Mouse (Mus musculus) intestine, embryonic 14.5 days (tissue): Measurements from ENCODE around the gene Cox17. TPM values are rescaled to one million over a fixed set of nuclear protein-coding genes. Genes with fewer than 3 reads are reported as not detected.

Experiments
- ATAC-seq: fragments of 200-750 bp; cut with Nextera tagmentation; replicated peaks from 2 replicates; pipeline ENCODE4 v1.8.0; 2017; ENCODE audit warnings: low read depth, moderate number of reproducible peaks, moderate TSS enrichment, moderate library complexity; ENCODE audit not compliant: low FRiP score, low TSS enrichment
- DNase-seq: peaks from one replicate; pipeline ENCODE4 v3.0.0-alpha.2; 2018; ENCODE audit warnings: low spot score
- H3K27ac ChIP-seq: fragments of 300-500 bp; sonication (generic); 2 replicates; pipeline ENCODE4 v1.5.1; 2014; ENCODE audit warnings: low read depth, mild to moderate bottlenecking, control low read depth
- H3K27me3 ChIP-seq: fragments of 300-500 bp; sonication (generic); replicated peaks from 2 replicates; pipeline ENCODE4 v1.6.1; 2014; ENCODE audit warnings: low read length, control low read depth; ENCODE audit not compliant: control insufficient read depth, insufficient read depth
- H3K36me3 ChIP-seq: fragments of 300-500 bp; sonication (generic); 2 replicates; pipeline ENCODE4 v1.6.1; 2014; ENCODE audit warnings: low read length, control low read depth; ENCODE audit not compliant: control insufficient read depth, insufficient read depth
- H3K4me1 ChIP-seq: fragments of 300-500 bp; sonication (generic); replicated peaks from 2 replicates; pipeline ENCODE4 v1.6.1; 2014; ENCODE audit warnings: low read length, control low read depth, mixed read lengths; ENCODE audit not compliant: control insufficient read depth, insufficient read depth
- H3K4me2 ChIP-seq: fragments of 300-500 bp; sonication (generic); 2 replicates; pipeline ENCODE4 v1.6.1; 2014; ENCODE audit warnings: low read length
- H3K4me3 ChIP-seq: fragments of 300-500 bp; sonication (generic); 2 replicates; pipeline ENCODE4 v1.5.1; 2014; ENCODE audit warnings: low read depth, low read length, control low read depth, mixed read lengths
- H3K9ac ChIP-seq: fragments of 300-500 bp; sonication (generic); 2 replicates; pipeline ENCODE4 v1.6.1; 2014; ENCODE audit warnings: mild to moderate bottlenecking, low read length
- H3K9me3 ChIP-seq: fragments of 300-500 bp; sonication (generic); 2 replicates; pipeline ENCODE4 v1.6.1; 2016; ENCODE audit warnings: low read length, control low read depth; ENCODE audit not compliant: control insufficient read depth
- WGBS: fragments of 180-500 bp; shearing (Covaris S2); extraction: QIAGEN DNeasy Blood & Tissue Kit; methylation state at CpG from one replicate; pipeline ENCODE4 v1.1.7; 2014; 5-methylcytosine and 5-hydroxymethylcytosine counted together
- polyA plus RNA-seq: library from polyadenylated mRNA; unstranded; fragments of >200 nt; fragmentation: Nextera tagmentation; extraction: Ambion mirVana; gene quantifications from 2 replicates; pipeline ENCODE4 v1.2.1, GENCODE M21; 2014

The Cox17 gene
- polyA plus RNA-seq, 1 experiment from 2014 or later, result 187 TPM

DNA sequence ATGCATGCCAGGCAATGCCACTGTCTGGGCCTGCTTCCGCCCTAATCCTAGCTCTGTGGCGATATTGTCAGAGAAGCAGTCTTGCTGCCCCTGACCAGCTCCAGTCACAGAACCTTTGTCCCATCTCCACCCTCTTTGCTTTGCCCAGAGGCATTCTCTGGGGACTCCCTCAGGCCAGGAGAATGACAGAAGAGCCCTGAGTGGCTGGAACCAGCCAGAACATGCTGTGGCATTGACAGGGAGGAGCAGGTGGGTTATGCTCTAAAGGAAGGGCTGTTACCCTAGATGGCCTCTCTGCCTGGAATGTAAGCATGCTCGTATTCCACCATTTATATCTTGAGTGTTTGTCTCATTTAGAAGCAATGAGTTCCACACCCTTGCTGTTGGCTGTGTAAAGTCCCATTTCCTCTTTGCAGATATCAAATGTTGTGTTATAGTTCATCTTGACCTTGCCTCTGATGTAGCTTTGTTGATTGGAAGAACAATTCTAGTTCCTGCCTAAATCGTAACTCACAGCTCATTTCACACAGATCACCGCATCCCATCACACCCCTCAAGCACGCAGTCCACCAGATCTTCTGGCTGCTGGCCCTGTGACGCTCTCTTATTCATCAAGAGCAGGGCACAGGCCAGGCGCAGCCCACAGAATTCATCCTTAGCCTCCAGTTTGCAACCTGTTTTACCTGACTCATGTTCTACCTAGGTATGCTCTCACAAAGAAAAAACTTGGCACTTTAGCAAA, 24.0 kb downstream of the Cox17 start:
- H3K27ac ChIP-seq, result no peak overlapping the region
- WGBS, result 82% methylated on average over 8 of the region's 8 CpGs
- no peak overlapping the region for H3K9ac ChIP-seq
- no peaks in the 10 kb centered on the region for H3K4me1 ChIP-seq
- DNase-seq (no peak), ATAC-seq (no peak)
- H3K9me3 ChIP-seq, result no peaks in the 10 kb centered on the region
- H3K4me2 ChIP-seq, result no peak overlapping the region
- H3K27me3 ChIP-seq, result no peaks in the 10 kb centered on the region
- H3K36me3 ChIP-seq, result no peaks in the 10 kb centered on the region
- no peak overlapping the region for H3K4me3 ChIP-seq

DNA sequence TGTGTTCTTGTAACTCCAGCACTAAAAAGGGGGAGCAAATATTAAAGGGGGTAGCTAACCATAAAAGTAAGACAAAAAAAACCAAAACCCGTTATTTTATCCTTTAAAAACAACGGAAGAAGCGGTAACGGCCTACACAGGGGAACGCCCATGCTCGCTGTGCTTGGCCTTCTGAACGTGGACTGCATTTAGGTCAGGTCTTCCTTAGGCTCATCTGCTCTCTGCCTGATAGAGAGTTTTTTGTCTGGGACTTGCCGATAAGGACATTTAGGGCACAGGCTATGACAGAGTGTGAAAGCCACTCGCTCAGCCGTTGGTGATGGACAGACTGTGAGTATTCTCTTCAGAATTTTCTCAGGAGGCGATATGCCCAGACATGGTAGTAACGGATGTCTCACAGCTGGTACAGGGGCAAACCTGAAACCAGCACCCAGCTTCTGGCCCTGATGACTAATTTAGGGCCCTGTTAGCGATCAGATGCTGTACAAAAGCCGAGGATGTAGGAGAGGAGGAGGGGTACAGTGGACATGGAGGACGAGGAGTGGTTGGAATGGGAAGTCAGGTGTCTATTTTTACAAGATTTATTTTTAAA, 25.0 kb downstream of the Cox17 start:
- H3K4me3 ChIP-seq, result no peak overlapping the region
- H3K27ac ChIP-seq, result no peak overlapping the region
- H3K27me3 ChIP-seq, result no peaks in the 10 kb centered on the region
- DNase-seq (no peak), ATAC-seq (no peak)
- 86% methylated on average over 15 of the region's 15 CpGs for WGBS
- H3K36me3 ChIP-seq, result no peaks in the 10 kb centered on the region
- no peak overlapping the region for H3K9ac ChIP-seq
- no peaks in the 10 kb centered on the region for H3K9me3 ChIP-seq
- peaks cover 7% of the 10 kb centered on the region for H3K4me1 ChIP-seq
- H3K4me2 ChIP-seq, result no peak overlapping the region

DNA sequence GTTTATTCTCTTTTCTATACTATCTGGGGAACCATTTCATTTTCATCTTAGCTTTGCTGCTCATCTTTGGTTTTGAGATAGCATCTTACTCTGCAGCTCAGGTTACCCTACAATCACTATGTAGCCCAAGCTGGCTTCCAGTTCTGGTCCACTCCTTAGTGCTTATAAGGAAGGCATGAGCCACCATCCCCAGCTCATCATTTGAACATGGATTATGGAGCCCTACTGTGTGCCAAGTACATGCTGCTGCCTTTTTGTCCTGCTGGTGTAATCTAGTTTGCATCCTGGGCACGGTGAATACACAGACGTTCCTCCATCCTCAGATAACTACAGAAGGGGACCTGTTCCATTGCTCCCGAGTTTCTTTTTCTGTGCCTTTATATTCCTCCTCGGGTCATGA, 26.1 kb downstream of the Cox17 start:
- H3K27me3 ChIP-seq, result no peaks in the 10 kb centered on the region
- H3K27ac ChIP-seq, result no peak overlapping the region
- peaks cover 7% of the 10 kb centered on the region for H3K4me1 ChIP-seq
- DNase-seq (no peak), ATAC-seq (no peak)
- no peaks in the 10 kb centered on the region for H3K36me3 ChIP-seq
- 88% methylated on average over 4 of the region's 4 CpGs for WGBS
- H3K9me3 ChIP-seq, result no peaks in the 10 kb centered on the region
- no peak overlapping the region for H3K9ac ChIP-seq
- no peak overlapping the region for H3K4me2 ChIP-seq
- no peak overlapping the region for H3K4me3 ChIP-seq

DNA sequence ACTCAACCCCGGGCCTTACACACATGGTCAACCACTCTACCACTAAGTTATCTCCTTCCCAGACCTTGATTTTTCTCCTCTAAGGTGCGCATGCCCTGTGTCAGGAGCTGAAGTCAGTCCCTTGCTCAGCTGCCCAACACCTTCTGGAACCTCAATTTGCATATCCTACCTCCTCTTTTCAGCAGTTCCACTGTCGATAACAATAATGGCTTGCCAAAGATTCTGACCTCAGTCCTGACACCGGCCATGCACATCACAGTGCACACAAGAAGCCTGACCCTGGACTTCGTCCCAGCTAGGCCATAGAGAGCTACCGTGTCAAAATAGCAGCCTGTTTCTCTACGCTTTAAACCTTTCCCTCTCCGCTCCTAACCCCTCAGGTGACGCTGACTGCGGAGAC, 26.6 kb downstream of the Cox17 start:
- ATAC-seq (no peak), DNase-seq (no peak)
- H3K4me3 ChIP-seq, result no peak overlapping the region
- WGBS, result 84% methylated on average over 10 of the region's 10 CpGs
- H3K4me1 ChIP-seq, result peaks cover 7% of the 10 kb centered on the region
- H3K9me3 ChIP-seq, result no peaks in the 10 kb centered on the region
- H3K27me3 ChIP-seq, result no peaks in the 10 kb centered on the region
- H3K27ac ChIP-seq, result no peak overlapping the region
- no peak overlapping the region for H3K9ac ChIP-seq
- H3K4me2 ChIP-seq, result no peak overlapping the region
- H3K36me3 ChIP-seq, result no peaks in the 10 kb centered on the region

DNA sequence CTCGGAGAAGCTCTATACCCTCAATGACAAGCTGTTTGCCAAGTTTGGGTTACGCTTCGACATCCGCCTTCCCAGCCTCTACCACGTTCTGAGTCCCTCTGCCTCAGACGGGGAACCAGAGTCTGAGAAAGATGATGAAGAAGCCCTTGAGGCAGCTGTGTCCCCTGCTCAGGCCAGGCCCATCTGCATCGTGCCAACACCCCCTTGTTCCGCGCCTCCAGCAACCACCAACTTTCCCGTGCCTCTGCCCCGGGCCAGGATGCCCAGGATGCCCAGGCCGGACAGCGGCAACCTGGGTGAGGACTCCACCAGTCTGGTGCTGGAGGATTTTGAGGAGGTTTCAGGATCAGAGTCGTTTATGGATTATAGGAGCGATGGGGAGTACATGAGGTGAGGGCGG, 27.1 kb downstream of the Cox17 start:
- Histone ChIP-seq H3K4me2 (no peak overlapping the region), H3K27me3 (no peaks in the 10 kb centered on the region), H3K27ac (no peak overlapping the region), H3K9ac (no peak overlapping the region), H3K9me3 (no peaks in the 10 kb centered on the region), H3K4me1 (peaks cover 7% of the 10 kb centered on the region), H3K36me3 (no peaks in the 10 kb centered on the region), H3K4me3 (no peak overlapping the region)
- 84% methylated on average over 16 of the region's 16 CpGs for WGBS
- DNase-seq (no peak), ATAC-seq (no peak)

DNA sequence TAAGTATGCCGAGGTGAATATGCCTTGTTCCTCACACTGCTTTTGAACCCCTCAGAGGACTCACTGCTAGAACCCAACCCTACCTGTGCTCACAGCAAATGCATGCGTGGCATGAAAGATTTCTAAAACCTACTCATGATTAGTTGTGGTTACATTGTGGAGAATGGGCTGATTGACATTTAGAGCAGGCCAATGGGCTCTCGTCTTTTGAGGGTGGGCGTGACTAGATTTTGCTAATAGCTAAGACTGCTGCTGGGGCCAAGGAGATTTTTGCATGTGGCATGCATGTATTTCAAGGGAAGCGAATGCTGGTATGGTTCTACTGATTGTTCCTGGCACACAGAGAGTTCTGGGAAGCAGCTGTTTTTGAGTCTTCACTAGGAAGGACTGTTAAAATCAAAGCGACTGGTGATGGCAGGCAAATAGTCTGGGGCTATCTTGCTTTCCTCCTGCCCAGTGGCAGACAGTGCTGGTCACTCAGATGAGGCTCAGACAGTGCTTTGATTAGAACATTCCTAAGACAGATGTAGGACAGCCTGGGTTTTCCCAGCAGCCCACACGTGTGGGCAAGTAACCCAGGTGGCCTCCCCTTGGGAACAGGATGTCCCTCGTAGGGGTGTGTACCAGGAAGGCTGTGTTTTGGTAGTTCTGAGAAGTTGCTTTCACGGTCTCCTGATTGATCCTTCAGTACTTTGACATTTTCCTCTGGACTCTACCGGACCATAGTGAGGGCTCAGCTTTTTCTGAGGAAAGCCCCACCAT, 27.8 kb downstream of the Cox17 start:
- H3K9me3 ChIP-seq, result no peaks in the 10 kb centered on the region
- no peak overlapping the region for H3K9ac ChIP-seq
- H3K27me3 ChIP-seq, result no peaks in the 10 kb centered on the region
- H3K4me1 ChIP-seq, result peaks cover 7% of the 10 kb centered on the region
- H3K4me3 ChIP-seq, result no peak overlapping the region
- H3K36me3 ChIP-seq, result no peaks in the 10 kb centered on the region
- DNase-seq (no peak), ATAC-seq (no peak)
- 81% methylated on average over 10 of the region's 10 CpGs for WGBS
- no peak overlapping the region for H3K27ac ChIP-seq
- H3K4me2 ChIP-seq, result no peak overlapping the region

DNA sequence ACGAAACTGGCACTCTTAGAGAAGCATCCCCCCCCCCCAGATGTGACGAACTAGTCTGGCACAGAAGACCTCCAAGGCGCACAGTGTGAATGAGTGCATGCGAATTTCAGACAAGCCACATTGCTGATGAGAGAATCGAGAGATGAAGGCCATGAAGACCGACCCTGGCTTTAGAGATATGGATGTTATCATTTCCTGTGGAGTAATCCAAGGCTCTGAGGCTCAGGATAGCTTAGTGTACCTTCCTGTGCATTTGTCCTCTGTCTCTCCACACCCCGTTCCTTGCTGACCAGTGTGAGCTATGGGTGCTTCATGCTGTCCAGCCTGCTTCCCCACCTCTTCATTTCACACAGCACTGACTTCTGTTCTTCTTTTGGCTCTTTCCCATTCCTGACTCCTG, 28.4 kb downstream of the Cox17 start:
- no peak overlapping the region for H3K27ac ChIP-seq
- H3K4me1 ChIP-seq, result peaks cover 7% of the 10 kb centered on the region
- H3K9ac ChIP-seq, result no peak overlapping the region
- H3K9me3 ChIP-seq, result no peaks in the 10 kb centered on the region
- no peak overlapping the region for H3K4me2 ChIP-seq
- no peak for ATAC-seq
- no peaks in the 10 kb centered on the region for H3K27me3 ChIP-seq
- WGBS, result 85% methylated on average over 7 of the region's 7 CpGs
- DNase-seq, result no peak
- H3K36me3 ChIP-seq, result no peaks in the 10 kb centered on the region
- no peak overlapping the region for H3K4me3 ChIP-seq

DNA sequence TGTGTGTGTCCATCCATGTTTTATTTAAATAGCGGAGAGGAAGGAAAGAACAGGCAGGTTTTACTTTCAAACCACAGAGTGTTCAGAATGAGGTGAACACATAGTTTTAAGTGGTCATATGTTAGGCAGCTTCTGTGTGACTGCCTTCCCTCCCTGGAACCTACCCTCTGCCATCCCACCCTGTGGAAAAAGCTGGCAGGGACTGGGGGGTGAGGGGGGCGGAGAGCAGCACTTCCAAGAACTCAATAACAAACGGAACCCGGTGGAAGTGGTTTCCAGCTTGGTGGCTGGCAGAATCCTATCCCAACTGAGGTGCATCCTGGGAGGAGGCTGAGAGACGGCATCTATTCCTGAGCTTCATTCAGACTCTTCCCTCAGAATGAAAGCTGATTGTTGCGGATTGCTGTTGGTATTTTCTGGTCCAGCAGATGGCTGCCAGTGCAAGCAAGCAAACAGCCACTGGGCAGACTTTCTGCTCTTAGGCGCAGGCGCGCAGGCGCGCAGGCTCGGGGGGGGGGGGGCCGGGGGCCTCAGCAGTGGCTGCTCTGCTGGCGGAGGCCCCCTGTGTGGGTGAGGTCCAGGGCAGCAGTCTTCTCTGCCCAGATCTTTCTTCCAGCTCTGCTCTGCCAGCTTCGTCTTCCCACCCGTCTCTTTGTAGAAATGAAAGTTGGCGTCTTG, 29.5 kb downstream of the Cox17 start:
- no peaks in the 10 kb centered on the region for H3K27me3 ChIP-seq
- whole genome bisulfite sequencing, result 35% methylated on average over 17 of the region's 17 CpGs
- peak; percentile 74 for ATAC-seq
- peak overlapping the region; percentile 14 for H3K4me3 ChIP-seq
- no peaks in the 10 kb centered on the region for H3K9me3 ChIP-seq
- H3K36me3 ChIP-seq, result no peaks in the 10 kb centered on the region
- DNase-seq, result peak; percentile 60
- H3K4me1 ChIP-seq, result peaks cover 7% of the 10 kb centered on the region
- H3K4me2 ChIP-seq, result peak overlapping the region; percentile 47
- peak overlapping the region; percentile 35; the same call in 1 of the 2 replicates for H3K27ac ChIP-seq
- no peak overlapping the region; the same call in 1 of the 2 replicates for H3K9ac ChIP-seq
